Mouse (Mus musculus) hindbrain, postnatal 0 days (tissue): ENCODE measurements around the gene Mgat4d. TPM values are rescaled to one million over a fixed set of nuclear protein-coding genes. Genes with fewer than 3 reads are reported as not detected.
"Not testable (repeated sequence)": the region's sequence is repeated elsewhere in the genome, so short reads cannot be mapped to it uniquely, and the experiment has no call there.

ENCODE experiments used
- ATAC-seq: fragments of 200-750 bp; cut with Nextera tagmentation; 2 replicates; pipeline ENCODE4 v1.8.0; 2017; ENCODE audit warnings: mild to moderate bottlenecking, moderate TSS enrichment, moderate library complexity
- DNase-seq: peaks from one replicate; pipeline ENCODE4 v3.0.0-alpha.2; 2015; ENCODE audit warnings: low spot score
- H3K27ac ChIP-seq: fragments of 300-500 bp; sonication (generic); 2 replicates; pipeline ENCODE4 v1.5.1; 2014; ENCODE audit warnings: mild to moderate bottlenecking
- H3K27me3 ChIP-seq: fragments of 300-500 bp; sonication (generic); 2 replicates; pipeline ENCODE4 v1.6.1; 2014; ENCODE audit warnings: low read length, mixed read lengths; ENCODE audit not compliant: insufficient read depth
- H3K36me3 ChIP-seq: fragments of 300-500 bp; sonication (generic); 2 replicates; pipeline ENCODE4 v1.6.1; 2014; ENCODE audit warnings: low read length, mixed read lengths; ENCODE audit not compliant: insufficient read depth
- H3K4me1 ChIP-seq: fragments of 300-500 bp; sonication (generic); 2 replicates; pipeline ENCODE4 v1.6.1; 2014; ENCODE audit warnings: antibody characterized with exemption, low read length, mixed read lengths; ENCODE audit not compliant: insufficient read depth
- H3K4me2 ChIP-seq: fragments of 300-500 bp; sonication (generic); 2 replicates; pipeline ENCODE4 v1.6.1; 2014; ENCODE audit warnings: low read depth, mild to moderate bottlenecking, low read length, moderate library complexity, mixed read lengths
- H3K4me3 ChIP-seq: fragments of 300-500 bp; sonication (generic); 2 replicates; pipeline ENCODE4 v1.5.1; 2014; ENCODE audit warnings: low read length
- H3K9ac ChIP-seq: fragments of 300-500 bp; sonication (generic); replicated peaks from 2 replicates; pipeline ENCODE4 v1.6.1; 2014; ENCODE audit warnings: mild to moderate bottlenecking, low read length, moderate library complexity, mixed read lengths
- H3K9me3 ChIP-seq: fragments of 300-500 bp; sonication (generic); 2 replicates; pipeline ENCODE4 v1.6.1; 2016; ENCODE audit warnings: low read length, mixed read lengths
- CTCF ChIP-seq: IDR thresholded peaks from 2 replicates; pipeline ENCODE4 v1.5.1; 2016; ENCODE audit warnings: antibody characterized with exemption, control low read depth, low read depth
- WGBS: fragments of 180-500 bp; shearing (Covaris S2); extraction: QIAGEN DNeasy Blood & Tissue Kit; methylation state at CpG from one replicate; pipeline ENCODE4 v1.1.7; 2014; 5-methylcytosine and 5-hydroxymethylcytosine counted together
- polyA plus RNA-seq: library from polyadenylated mRNA; unstranded; fragments of >200 nt; fragmentation: Nextera tagmentation; extraction: Ambion mirVana; gene quantifications from 2 replicates; pipeline ENCODE4 v1.2.1, GENCODE M21; 2015
- total RNA-seq: library from RNA; depleted of rRNA; stranded (reverse); fragments of >200 nt; gene quantifications from 2 replicates; pipeline ENCODE4 v1.2.3, GENCODE M21; 2014; rRNA removed

Mgat4d gene
- total and polyA plus RNA-seq, 2 experiments from 2014 or later: not detected

- H3K4me3 ChIP-seq: no peak overlapping the region
- H3K9ac ChIP-seq: no peak overlapping the region
- no peaks in the 10 kb centered on the region for H3K27me3 ChIP-seq
- ATAC-seq (no peak), DNase-seq (no peak)
- no peaks in the 10 kb centered on the region for H3K9me3 ChIP-seq
- no peak overlapping the region for H3K27ac ChIP-seq
- no peak overlapping the region for H3K4me2 ChIP-seq
- peaks cover 5% of the 10 kb centered on the region; the same call in 1 of the 2 replicates for H3K36me3 ChIP-seq
- no peak for TF ChIP-seq CTCF
- 63% methylated on average over 13 of the region's 13 CpGs for WGBS
- H3K4me1 ChIP-seq: no peaks in the 10 kb centered on the region
Measured at GRCm38 (mm10) chr8:83423032-83423825, 75.0 kb downstream of the Mgat4d start.

GRCm38 (mm10) chr8:83425202-83425601 is 76.9 kb downstream of the Mgat4d start:
- Histone ChIP-seq H3K4me1 (no peaks in the 10 kb centered on the region), H3K4me3 (no peak overlapping the region), H3K9me3 (no peaks in the 10 kb centered on the region), H3K27me3 (no peaks in the 10 kb centered on the region), H3K4me2 (no peak overlapping the region), H3K36me3 (peaks cover 5% of the 10 kb centered on the region; the same call in 1 of the 2 replicates), H3K9ac (no peak overlapping the region), H3K27ac (no peak overlapping the region)
- ATAC-seq: no peak
- DNase-seq: no peak
- WGBS: 91% methylated on average over 6 of the region's 6 CpGs
- TF ChIP-seq CTCF: no peak

- H3K4me2 ChIP-seq: no peak overlapping the region
- no peak overlapping the region for H3K9ac ChIP-seq
- H3K27me3 ChIP-seq: no peaks in the 10 kb centered on the region
- DNase-seq: no peak
- WGBS: 72% methylated on average over 11 of the region's 11 CpGs
- H3K4me1 ChIP-seq: no peaks in the 10 kb centered on the region
- no peak overlapping the region for H3K4me3 ChIP-seq
- H3K9me3 ChIP-seq: no peaks in the 10 kb centered on the region
- peaks cover 5% of the 10 kb centered on the region; the same call in 1 of the 2 replicates for H3K36me3 ChIP-seq
- no peak for ATAC-seq
- TF ChIP-seq CTCF: no peak
- H3K27ac ChIP-seq: no peak overlapping the region
Measured at GRCm38 (mm10) chr8:83426104-83426759, 78.0 kb downstream of the Mgat4d start.

GRCm38 (mm10) chr8:83426949-83427348 is 78.7 kb downstream of the Mgat4d start:
- no peak overlapping the region for H3K9ac ChIP-seq
- H3K27me3 ChIP-seq: no peaks in the 10 kb centered on the region
- H3K9me3 ChIP-seq: no peaks in the 10 kb centered on the region
- H3K36me3 ChIP-seq: peaks cover 5% of the 10 kb centered on the region; the same call in 1 of the 2 replicates
- no peak for DNase-seq
- no peak for ATAC-seq
- no peak overlapping the region for H3K4me3 ChIP-seq
- TF ChIP-seq CTCF: no peak
- no peak overlapping the region for H3K4me2 ChIP-seq
- H3K27ac ChIP-seq: no peak overlapping the region
- WGBS: 82% methylated on average over 7 of the region's 7 CpGs
- H3K4me1 ChIP-seq: no peaks in the 10 kb centered on the region

- H3K27ac ChIP-seq: not testable (repeated sequence)
Measured at GRCm38 (mm10) chr8:83428621-83429020, 80.3 kb downstream of the Mgat4d start.

GRCm38 (mm10) chr8:83429071-83429524 is 80.8 kb downstream of the Mgat4d start:
- Histone ChIP-seq H3K27me3 (no peaks in the 10 kb centered on the region), H3K4me3 (no peak overlapping the region), H3K9ac (no peak overlapping the region), H3K27ac (no peak overlapping the region), H3K4me2 (no peak overlapping the region), H3K36me3 (peaks cover 5% of the 10 kb centered on the region; the same call in 1 of the 2 replicates), H3K4me1 (no peaks in the 10 kb centered on the region), H3K9me3 (no peaks in the 10 kb centered on the region)
- DNase-seq (no peak), ATAC-seq (no peak)
- TF ChIP-seq CTCF: no peak
- WGBS: 63% methylated on average over 4 of the region's 4 CpGs

More at GRCm38 (mm10) chr8:83428621-83429020, 80.3 kb downstream of the Mgat4d start:
- not testable (repeated sequence) for H3K9me3 ChIP-seq, H3K4me3 ChIP-seq, DNase-seq, H3K4me2 ChIP-seq, H3K36me3 ChIP-seq, H3K27me3 ChIP-seq, H3K4me1 ChIP-seq, H3K9ac ChIP-seq, ATAC-seq
- 89% methylated on average over 3 of the region's 3 CpGs for WGBS

Other genes starting within 250 kb of the Mgat4d start
- 123 and 128 TPM in 2 replicates for gene Tbc1d9, start 183.1 kb upstream of the Mgat4d start, total RNA-seq
- gene Tbc1d9, start 183.1 kb upstream of the Mgat4d start, polyA plus RNA-seq: 16.4 and 16.8 TPM in 2 replicates
- 1.2 and 4.2 TPM in 2 replicates for gene Gm10645, start 182.3 kb upstream of the Mgat4d start, total RNA-seq
- gene Gm10645, start 182.3 kb upstream of the Mgat4d start, polyA plus RNA-seq: 10.0 and 11.6 TPM in 2 replicates
- gene Ucp1, start 58.1 kb upstream of the Mgat4d start, total RNA-seq: 0.29 and 0.31 TPM in 2 replicates
- gene Ucp1, start 58.1 kb upstream of the Mgat4d start, polyA plus RNA-seq: 0.09 and 0.14 TPM in 2 replicates
- gene Elmod2, start 16.0 kb upstream of the Mgat4d start, total RNA-seq: 13.7 and 14.4 TPM in 2 replicates
- gene Elmod2, start 16.0 kb upstream of the Mgat4d start, polyA plus RNA-seq: 10.6 and 12.0 TPM in 2 replicates
- 5.4 and 5.5 TPM in 2 replicates for gene Clgn, start 41.4 kb downstream of the Mgat4d start, total RNA-seq
- 13.1 and 13.3 TPM in 2 replicates for gene Clgn, start 41.4 kb downstream of the Mgat4d start, polyA plus RNA-seq
- gene Scoc, start 109.9 kb downstream of the Mgat4d start, total RNA-seq: 179 and 224 TPM in 2 replicates
- gene Scoc, start 109.9 kb downstream of the Mgat4d start, polyA plus RNA-seq: 441 TPM in 2 replicates
- 0.05 TPM in 1 of 2 replicates, not detected in the other for gene Olfr370, start 187.3 kb downstream of the Mgat4d start, total RNA-seq
- 0.08 TPM in 1 of 2 replicates, not detected in the other for gene Olfr370, start 187.3 kb downstream of the Mgat4d start, polyA plus RNA-seq
- 124 and 186 TPM in 2 replicates for gene Ndufb7, start 218.2 kb downstream of the Mgat4d start, total RNA-seq
- 436 and 442 TPM in 2 replicates for gene Ndufb7, start 218.2 kb downstream of the Mgat4d start, polyA plus RNA-seq